Mouse (Mus musculus): ENCODE results near the gene Zbtb3. TPM values are rescaled to one million over a fixed set of nuclear protein-coding genes. Genes with fewer than 3 reads are reported as not detected.

Gene Zbtb3
- polyA plus RNA-seq, 1 experiment from 2014 or later: 5.7 TPM

- peak within 1 kb of the TSS; percentile 75 for H3K4me2 ChIP-seq
Observed at GRCm38 (mm10) chr19:8774086-8774835, 28.1 kb upstream of the Zbtb3 start, which contains the start of gene Tmem179b. TSS of gene Tmem179b (minus strand) at chr19:8774467.

GRCm38 (mm10) chr19:8774951-8775421, 27.4 kb upstream of the Zbtb3 start:
- Histone ChIP-seq H3K9me3 (replicated peaks) (no peaks in the 10 kb centered on the region), H3K36me3 (peaks cover 52% of the 10 kb centered on the region), H3K27me3 (no peaks in the 10 kb centered on the region), H3K27ac (peak overlapping the region; percentile 98), H3K4me3 (replicated peaks) (peak overlapping the region; percentile 68), H3K9ac (peak overlapping the region; percentile 85), H3K4me1 (peaks cover 42% of the 10 kb centered on the region), H3K4me2 (peak overlapping the region; percentile 75)
- WGBS: 4% methylated on average over 20 of the region's 20 CpGs
- peak; percentile 23; the same call in 1 of the 2 replicates for ATAC-seq (replicated peaks; ENCODE audit: low FRiP score)

More at GRCm38 (mm10) chr19:8774086-8774835, 28.1 kb upstream of the Zbtb3 start, which contains the start of gene Tmem179b:
- H3K27me3 ChIP-seq: no peaks in the 10 kb centered on the region
- peaks cover 42% of the 10 kb centered on the region for H3K4me1 ChIP-seq
- peak within 1 kb of the TSS; percentile 68 for H3K4me3 ChIP-seq (replicated peaks)
- H3K36me3 ChIP-seq: peaks cover 54% of the 10 kb centered on the region
- H3K9me3 ChIP-seq (replicated peaks): no peaks in the 10 kb centered on the region
- peak; percentile 94 for ATAC-seq (replicated peaks; ENCODE audit: low FRiP score)
- peak within 1 kb of the TSS; percentile 98 for H3K27ac ChIP-seq
- WGBS: under 1% methylated on average over 68 of the region's 68 CpGs
- peak within 1 kb of the TSS; percentile 85 for H3K9ac ChIP-seq

- no peaks in the 10 kb centered on the region for H3K27me3 ChIP-seq
- H3K4me3 ChIP-seq (replicated peaks): peak within 1 kb of the TSS; percentile 73
- H3K9me3 ChIP-seq (replicated peaks): no peaks in the 10 kb centered on the region
- ATAC-seq (replicated peaks; ENCODE audit: low FRiP score): peak; percentile 99
- under 1% methylated on average over 32 of the region's 32 CpGs for WGBS
- peaks cover 39% of the 10 kb centered on the region for H3K36me3 ChIP-seq
- peak within 1 kb of the TSS; percentile 73 for H3K4me2 ChIP-seq
- H3K27ac ChIP-seq: peak within 1 kb of the TSS; percentile 95
- H3K4me1 ChIP-seq: peaks cover 13% of the 10 kb centered on the region
- H3K9ac ChIP-seq: peak within 1 kb of the TSS; percentile 66
Observed at GRCm38 (mm10) chr19:8786008-8786781, 16.2 kb upstream of the Zbtb3 start, which contains the start of gene Taf6l. TSS of gene Taf6l (minus strand) at chr19:8786417.

GRCm38 (mm10) chr19:8788521-8788920, 13.8 kb upstream of the Zbtb3 start:
- ATAC-seq (replicated peaks; ENCODE audit: low FRiP score): no peak
- H3K9ac ChIP-seq: no peak overlapping the region
- H3K27me3 ChIP-seq: no peaks in the 10 kb centered on the region
- H3K4me2 ChIP-seq: no peak overlapping the region
- peaks cover 36% of the 10 kb centered on the region for H3K36me3 ChIP-seq
- peaks cover 13% of the 10 kb centered on the region for H3K4me1 ChIP-seq
- 24% methylated on average over 3 of the region's 3 CpGs for WGBS
- H3K4me3 ChIP-seq (replicated peaks): no peak overlapping the region
- no peaks in the 10 kb centered on the region for H3K9me3 ChIP-seq (replicated peaks)
- H3K27ac ChIP-seq: no peak overlapping the region

- WGBS: 52% methylated on average over 1 of the region's 1 CpGs
- no peak for ATAC-seq (replicated peaks; ENCODE audit: low FRiP score)
Observed at GRCm38 (mm10) chr19:8789171-8789570, 13.2 kb upstream of the Zbtb3 start.

GRCm38 (mm10) chr19:8790171-8790570, 12.2 kb upstream of the Zbtb3 start:
- Histone ChIP-seq H3K4me1 (peaks cover 10% of the 10 kb centered on the region), H3K9me3 (replicated peaks) (no peaks in the 10 kb centered on the region), H3K36me3 (peaks cover 45% of the 10 kb centered on the region), H3K27ac (no peak overlapping the region), H3K4me3 (replicated peaks) (no peak overlapping the region), H3K9ac (no peak overlapping the region), H3K27me3 (no peaks in the 10 kb centered on the region), H3K4me2 (no peak overlapping the region)
- no peak for ATAC-seq (replicated peaks; ENCODE audit: low FRiP score)
- 71% methylated on average over 7 of the region's 7 CpGs for WGBS

More at GRCm38 (mm10) chr19:8789171-8789570, 13.2 kb upstream of the Zbtb3 start:
- Histone ChIP-seq H3K27ac (no peak overlapping the region), H3K4me2 (no peak overlapping the region), H3K4me1 (peaks cover 13% of the 10 kb centered on the region), H3K9ac (no peak overlapping the region), H3K4me3 (replicated peaks) (no peak overlapping the region), H3K36me3 (peaks cover 37% of the 10 kb centered on the region), H3K9me3 (replicated peaks) (no peaks in the 10 kb centered on the region), H3K27me3 (no peaks in the 10 kb centered on the region)

- H3K36me3 ChIP-seq: peaks cover 33% of the 10 kb centered on the region
- H3K27ac ChIP-seq: peak within 1 kb of the TSS; percentile 85
- H3K27me3 ChIP-seq: no peaks in the 10 kb centered on the region
- WGBS: 1% methylated on average over 25 of the region's 25 CpGs
- H3K9ac ChIP-seq: peak within 1 kb of the TSS; percentile 85
- peak; percentile 83 for ATAC-seq (replicated peaks; ENCODE audit: low FRiP score)
- H3K9me3 ChIP-seq (replicated peaks): no peaks in the 10 kb centered on the region
- H3K4me2 ChIP-seq: peak within 1 kb of the TSS; percentile 81
- H3K4me1 ChIP-seq: peaks cover 26% of the 10 kb centered on the region
- H3K4me3 ChIP-seq (replicated peaks): peak within 1 kb of the TSS; percentile 86
Observed at GRCm38 (mm10) chr19:8798264-8798946, 4.0 kb upstream of the Zbtb3 start, which contains the start of gene Polr2g. TSS of gene Polr2g (minus strand) at chr19:8798577.

- Histone ChIP-seq H3K27me3 (no peaks in the 10 kb centered on the region), H3K9me3 (replicated peaks) (no peaks in the 10 kb centered on the region), H3K9ac (peak overlapping the region; percentile 85; the same call in 1 of the 2 replicates), H3K36me3 (peaks cover 31% of the 10 kb centered on the region), H3K4me1 (peaks cover 31% of the 10 kb centered on the region), H3K4me3 (replicated peaks) (peak overlapping the region; percentile 86), H3K4me2 (peak overlapping the region; percentile 81), H3K27ac (peak overlapping the region; percentile 85; the same call in 1 of the 2 replicates)
- no peak for ATAC-seq (replicated peaks; ENCODE audit: low FRiP score)
Observed at GRCm38 (mm10) chr19:8798947-8799315, 3.4 kb upstream of the Zbtb3 start.

GRCm38 (mm10) chr19:8803204-8803780, 937 bp downstream of the Zbtb3 start:
- ATAC-seq (replicated peaks; ENCODE audit: low FRiP score): no peak
- peaks cover 23% of the 10 kb centered on the region for H3K4me1 ChIP-seq
- H3K27me3 ChIP-seq: no peaks in the 10 kb centered on the region
- H3K9ac ChIP-seq: no peak overlapping the region
- H3K36me3 ChIP-seq: peaks cover 48% of the 10 kb centered on the region
- H3K4me2 ChIP-seq: peak overlapping the region; percentile 76
- peak overlapping the region; percentile 79 for H3K4me3 ChIP-seq (replicated peaks)
- peak overlapping the region; percentile 97 for H3K27ac ChIP-seq
- 87% methylated on average over 9 of the region's 9 CpGs for WGBS
- no peaks in the 10 kb centered on the region for H3K9me3 ChIP-seq (replicated peaks)

- H3K27ac ChIP-seq: no peak overlapping the region
- no peak overlapping the region for H3K4me3 ChIP-seq (replicated peaks)
- WGBS: 90% methylated on average over 11 of the region's 11 CpGs
- no peak overlapping the region for H3K9ac ChIP-seq
- no peak for ATAC-seq (replicated peaks; ENCODE audit: low FRiP score)
- no peaks in the 10 kb centered on the region for H3K9me3 ChIP-seq (replicated peaks)
- peaks cover 23% of the 10 kb centered on the region for H3K4me1 ChIP-seq
- H3K4me2 ChIP-seq: no peak overlapping the region
- no peaks in the 10 kb centered on the region for H3K27me3 ChIP-seq
- peaks cover 56% of the 10 kb centered on the region for H3K36me3 ChIP-seq
Observed at GRCm38 (mm10) chr19:8803879-8804660, 1.7 kb downstream of the Zbtb3 start.

- Histone ChIP-seq H3K36me3 (peaks cover 78% of the 10 kb centered on the region), H3K4me2 (no peak overlapping the region), H3K27ac (no peak overlapping the region), H3K27me3 (no peaks in the 10 kb centered on the region), H3K9me3 (replicated peaks) (no peaks in the 10 kb centered on the region), H3K9ac (no peak overlapping the region), H3K4me3 (replicated peaks) (no peak overlapping the region), H3K4me1 (peaks cover 20% of the 10 kb centered on the region)
- no peak for ATAC-seq (replicated peaks; ENCODE audit: low FRiP score)
- WGBS: 95% methylated on average over 5 of the region's 5 CpGs
Observed at GRCm38 (mm10) chr19:8806810-8807209, 4.5 kb downstream of the Zbtb3 start.

All from kidney, embryonic 15.5 days (tissue).